Mouse (Mus musculus) WW6 (cell line): ENCODE measurements around the gene Itpk1.

Experiments
- DNase-seq: peaks from one replicate; pipeline ENCODE4 v3.0.0-alpha.2; 2013; ENCODE audit warnings: low read depth, low spot score

Gene Itpk1

DNA sequence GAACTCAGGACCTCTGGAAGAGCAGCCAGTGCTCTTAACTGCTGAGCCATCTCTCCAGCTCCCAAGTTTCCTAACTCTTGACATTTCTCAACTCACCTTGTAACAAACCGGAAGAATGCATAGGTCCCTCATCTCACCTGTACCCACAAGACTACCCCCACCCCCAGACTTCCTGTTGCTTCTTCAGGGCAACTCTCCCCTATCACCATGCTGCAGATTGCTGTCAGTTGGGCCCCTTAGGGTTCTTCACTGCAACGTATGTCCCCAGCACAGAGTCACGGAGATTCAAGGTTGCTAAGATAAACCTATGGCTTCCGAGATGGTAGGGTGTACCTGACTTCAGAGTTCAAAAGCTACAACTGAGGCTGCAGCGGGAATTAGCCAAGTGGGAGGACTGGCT lies 77.2 kb downstream of the Itpk1 start:
- no peak for DNase-seq

DNA sequence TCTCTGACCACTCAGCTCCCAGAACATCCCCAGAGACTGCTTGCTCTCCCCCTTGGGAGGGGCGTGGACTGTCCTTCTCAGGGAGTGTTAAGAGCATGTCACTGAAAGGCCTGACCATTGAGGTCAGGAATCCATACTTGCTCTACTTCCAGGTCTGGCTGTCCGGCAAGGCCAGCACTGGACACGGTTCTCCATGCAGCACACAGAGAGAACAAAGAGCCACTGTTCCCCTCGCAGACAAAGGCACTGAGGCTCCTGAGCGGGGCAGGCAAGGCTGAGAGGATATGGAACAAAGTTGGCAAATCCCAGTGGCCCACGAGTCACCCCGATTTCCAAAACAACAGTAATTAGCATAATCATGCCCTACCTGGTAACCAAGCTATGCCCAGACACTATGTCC lies 77.9 kb downstream of the Itpk1 start:
- no peak for DNase-seq

DNA sequence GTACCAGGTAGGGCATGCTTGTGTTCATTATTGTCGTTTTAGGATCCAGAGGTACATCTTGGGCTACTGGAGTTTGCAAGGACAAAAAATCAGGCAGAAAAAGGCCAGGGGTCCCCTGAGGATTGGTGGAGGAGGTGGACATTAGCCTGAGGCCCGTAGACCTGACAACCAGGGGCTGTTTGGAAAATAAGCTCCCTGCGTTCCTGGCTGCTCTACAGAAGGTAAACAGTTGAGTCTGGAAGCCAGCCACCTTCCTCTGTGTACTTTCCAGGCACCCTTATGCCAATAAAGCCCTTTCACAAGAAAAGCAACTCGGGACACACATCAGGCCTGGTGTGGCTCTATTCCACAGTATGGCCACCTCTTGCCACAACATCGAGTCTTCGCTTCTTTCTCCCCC lies 79.0 kb downstream of the Itpk1 start:
- DNase-seq, result no peak

DNA sequence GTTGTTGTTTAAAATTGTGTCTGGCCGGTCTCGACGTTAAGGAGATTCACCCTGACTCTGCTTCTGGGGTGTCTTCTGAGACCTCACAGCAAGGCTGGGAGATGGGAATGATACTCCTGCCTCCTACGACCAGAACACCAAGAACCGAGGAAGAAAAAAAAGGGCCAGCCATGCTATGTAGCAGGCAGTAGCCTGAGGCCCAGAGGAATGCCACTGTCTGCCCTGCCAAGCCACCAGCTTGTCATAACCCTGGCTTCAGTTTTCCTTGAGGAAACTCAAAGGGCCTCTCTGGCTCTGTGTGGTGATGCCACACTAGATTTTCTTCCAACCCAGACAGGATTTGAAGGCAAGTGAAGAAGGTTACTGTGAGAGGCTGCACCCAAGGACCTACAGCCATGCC lies 79.6 kb downstream of the Itpk1 start:
- DNase-seq, result no peak

DNA sequence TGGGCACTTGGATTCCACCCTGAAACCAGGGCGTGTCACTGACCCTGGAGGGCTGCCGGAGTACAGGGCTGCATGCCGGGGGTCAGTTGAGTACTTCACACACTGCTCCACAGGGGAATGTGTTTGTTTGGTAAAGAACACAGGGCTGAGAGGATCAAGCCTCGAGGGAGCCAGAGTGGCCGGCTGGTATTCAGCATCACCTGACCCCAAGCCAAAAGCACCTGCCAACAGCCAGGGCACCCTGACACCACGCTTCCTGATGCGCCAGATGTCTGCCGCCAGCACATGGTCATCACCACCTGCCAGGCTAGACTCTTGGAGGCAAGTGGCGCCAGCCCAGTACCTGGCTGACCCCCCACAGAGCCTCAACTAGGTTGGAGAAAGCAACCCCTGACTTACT lies 80.9 kb downstream of the Itpk1 start:
- no peak for DNase-seq

DNA sequence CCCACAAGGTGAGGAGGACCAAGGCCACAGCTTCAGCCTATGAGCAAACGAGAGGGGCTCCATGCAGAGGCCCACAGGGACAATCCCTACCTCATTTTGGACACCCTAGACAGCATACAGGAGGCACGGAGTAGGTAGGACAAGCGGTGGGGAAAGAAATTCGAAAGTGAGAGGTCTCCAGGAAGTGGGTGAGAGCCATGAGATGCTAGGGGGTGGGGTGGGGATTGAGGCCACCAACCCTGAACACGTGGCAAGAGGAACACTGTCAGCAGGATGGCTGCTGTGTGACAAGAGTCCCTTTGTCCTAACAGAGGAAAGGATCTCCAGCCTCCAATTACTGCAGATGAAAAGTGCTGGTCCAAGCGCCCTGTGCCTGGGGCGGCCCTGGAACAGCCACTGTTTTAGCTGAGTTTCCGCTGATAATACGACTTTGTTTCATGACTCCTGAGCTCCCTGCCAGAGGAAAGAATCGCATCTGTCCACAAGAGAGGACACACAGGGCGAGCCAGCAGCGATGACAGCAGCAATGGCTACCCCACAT lies 82.4 kb downstream of the Itpk1 start:
- no peak for DNase-seq

DNA sequence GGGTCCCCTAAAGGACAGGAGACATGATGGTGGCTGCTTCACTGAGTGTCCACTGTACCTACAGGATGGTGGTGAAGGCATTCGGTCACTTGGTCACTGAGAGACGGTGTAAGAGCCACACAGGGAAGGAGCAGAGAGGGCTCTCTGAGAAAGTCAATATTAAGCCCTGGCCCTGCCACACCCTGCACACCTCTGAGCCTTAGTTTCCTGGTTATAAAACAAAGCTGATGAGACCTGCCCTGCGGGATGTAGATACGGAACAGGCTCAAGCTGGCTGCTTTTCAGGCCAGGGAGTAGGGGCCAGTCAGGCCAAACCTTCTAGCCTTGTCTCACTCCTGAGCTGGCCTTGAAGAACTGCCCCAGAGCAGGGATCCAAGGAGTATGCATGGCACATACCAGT lies 82.9 kb downstream of the Itpk1 start:
- DNase-seq, result no peak

DNA sequence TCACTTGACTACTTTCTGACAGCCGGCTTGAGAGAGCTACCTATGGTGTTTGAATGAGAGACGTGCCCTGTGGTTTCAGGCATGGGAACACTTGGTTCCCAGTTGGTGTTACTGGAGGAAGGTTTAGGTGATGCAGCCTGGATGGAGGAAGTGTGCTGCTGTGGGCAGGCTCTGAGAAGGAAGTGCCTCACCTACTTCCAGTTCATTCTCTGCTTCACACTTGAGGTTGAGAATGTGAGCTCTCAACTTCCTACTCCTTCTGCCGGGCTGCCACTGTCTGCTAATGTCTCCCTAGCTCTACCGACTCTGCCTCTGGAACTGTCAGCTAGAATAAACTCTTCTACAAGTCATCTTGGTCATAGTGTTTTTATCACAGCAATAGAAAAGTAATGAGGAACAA lies 83.5 kb downstream of the Itpk1 start:
- no peak for DNase-seq

DNA sequence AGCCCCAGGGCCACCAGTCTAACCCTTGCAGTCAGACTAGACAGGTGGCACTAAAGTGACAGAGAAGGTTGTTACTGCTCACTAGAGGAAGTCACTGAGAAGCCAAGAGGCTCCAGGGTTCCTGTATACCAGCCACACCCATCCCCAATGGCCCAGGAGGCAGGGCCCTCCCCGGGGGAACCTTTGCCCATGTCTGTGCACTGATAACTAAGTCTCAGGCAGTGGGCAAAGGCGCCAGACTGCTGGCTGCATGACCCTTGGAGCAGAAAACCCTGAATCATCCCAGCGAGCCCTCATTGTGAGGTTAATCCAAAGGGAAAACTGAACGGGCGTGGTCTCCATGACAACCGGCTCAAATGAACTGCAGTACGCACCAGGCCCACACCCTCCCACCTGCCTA lies 84.8 kb downstream of the Itpk1 start:
- no peak for DNase-seq

DNA sequence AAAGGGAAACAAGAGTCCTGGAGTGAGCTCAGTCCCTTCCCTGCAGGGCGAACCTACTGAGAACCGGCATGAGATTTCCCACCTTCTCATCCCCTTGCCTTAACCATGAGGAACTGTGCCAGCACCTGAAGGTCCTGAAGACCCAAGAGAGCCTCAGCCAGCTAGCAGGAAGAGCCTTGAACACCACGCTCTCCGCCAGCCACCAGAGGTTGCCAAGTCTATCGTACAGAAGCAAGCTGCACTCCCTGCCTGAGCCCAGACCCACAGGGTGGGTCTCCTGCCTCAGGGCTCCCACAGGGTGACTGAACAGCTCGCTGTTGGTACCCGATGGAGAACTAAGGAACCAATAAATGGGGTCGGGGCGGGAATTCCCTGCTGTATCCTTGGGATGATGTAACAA lies 86.6 kb downstream of the Itpk1 start:
- no peak for DNase-seq

DNA sequence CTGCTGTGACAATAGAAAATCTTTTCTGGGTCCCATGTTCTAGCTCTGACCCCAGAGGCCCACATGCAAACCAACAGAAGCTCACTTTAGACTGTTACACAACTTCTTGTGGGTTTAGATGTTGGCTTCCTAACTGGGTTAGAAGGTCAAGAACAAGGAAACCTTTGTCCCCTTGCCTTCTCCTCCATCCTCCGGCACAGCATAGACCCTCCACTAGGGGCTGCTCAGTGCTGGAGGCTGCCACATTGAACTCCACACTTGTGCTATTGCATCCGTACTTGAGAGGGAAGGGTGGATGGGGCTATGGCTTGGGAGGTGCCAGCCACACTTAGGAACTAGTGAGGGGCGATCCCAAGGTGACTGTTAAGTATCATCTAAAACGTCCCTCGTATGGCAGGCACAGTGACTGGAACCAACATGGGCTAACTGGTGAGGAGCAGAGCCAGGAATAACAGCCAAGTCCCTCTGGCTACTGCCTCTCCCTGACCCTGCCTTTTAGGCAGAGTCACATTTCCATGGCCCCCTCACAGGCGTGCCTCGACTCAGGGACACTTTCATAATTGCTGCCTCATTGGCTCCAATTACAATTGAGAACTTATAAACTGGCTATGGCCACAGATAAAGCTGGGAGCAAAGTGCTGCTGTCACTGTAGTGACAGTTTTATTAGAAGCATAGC lies 87.7 kb downstream of the Itpk1 start:
- no peak for DNase-seq

DNA sequence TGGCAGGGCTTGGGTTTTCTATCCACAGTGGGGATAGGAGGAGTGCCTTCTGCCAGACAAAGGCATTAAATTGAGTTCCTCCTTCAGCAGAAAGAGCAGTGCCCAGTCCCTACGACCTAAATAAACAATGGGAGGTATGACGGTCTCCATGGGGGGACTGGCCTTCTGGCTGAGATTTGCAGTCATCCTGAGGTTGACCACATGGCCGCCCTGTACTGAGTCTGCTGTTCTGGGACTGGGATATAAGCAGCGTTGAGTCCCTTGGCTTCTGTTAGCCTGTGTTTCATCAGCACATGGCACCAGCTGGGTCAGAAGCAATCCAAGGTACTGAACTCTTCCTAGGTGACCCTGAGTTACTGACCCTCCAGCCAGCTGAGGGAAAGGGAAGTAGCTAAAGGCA lies 88.5 kb downstream of the Itpk1 start:
- no peak for DNase-seq

DNA sequence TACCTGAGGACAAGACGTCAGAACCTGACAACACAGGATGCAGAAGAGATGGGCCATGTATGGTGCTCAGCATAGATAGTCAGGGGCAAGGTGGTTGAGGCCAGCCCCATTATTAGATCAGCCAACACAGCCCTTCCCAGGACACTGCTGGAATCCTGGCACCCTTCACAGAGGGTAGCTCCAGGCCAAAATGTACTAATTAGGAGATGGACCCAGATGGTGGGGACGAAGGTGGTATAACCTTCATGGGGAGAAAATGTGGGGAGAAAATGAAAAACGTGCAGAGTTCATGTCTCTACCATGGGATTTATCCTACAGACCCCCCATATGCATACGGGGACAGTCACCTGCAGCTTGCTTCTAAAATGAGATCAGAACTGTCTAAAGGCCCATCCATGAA lies 91.3 kb downstream of the Itpk1 start:
- DNase-seq, result no peak

DNA sequence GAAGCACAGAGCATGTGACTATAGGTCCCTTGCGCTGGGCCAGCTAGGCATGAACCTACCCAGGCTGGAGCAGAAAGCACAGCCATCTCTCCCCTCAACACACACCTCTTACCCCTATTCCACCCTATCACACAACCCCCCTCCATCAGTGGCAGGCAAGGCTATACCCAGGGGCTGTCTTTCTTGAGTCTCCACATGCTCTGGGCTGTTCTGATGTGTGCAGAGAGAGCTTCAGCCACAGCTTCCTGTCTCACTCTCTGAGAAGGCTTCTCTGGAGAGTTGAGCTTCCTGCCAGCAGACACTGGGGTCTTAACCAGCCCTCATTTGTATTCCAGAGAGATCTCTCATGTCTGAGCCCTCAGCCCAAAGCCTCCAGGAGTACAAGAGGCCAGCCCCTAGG lies 92.3 kb downstream of the Itpk1 start:
- no peak for DNase-seq

DNA sequence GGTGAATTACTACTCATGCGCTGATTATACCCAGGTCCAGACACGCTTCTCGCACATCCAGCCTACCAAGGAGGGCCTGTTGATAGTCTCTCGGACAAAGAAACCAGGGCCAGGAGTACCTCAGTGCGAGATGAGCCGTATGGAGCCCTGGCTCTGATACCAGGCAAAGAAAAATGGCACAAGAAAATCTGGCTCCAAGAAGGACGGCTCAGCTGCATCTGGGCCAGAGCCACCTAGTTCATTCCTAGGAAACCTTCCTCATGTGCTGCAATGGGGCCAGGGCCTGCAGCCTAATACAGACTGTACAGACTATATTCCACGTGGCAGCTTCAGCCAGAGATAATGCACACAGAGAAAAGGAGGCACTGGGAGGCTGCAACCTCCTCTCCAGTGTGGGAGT lies 93.8 kb downstream of the Itpk1 start:
- DNase-seq, result no peak

DNA sequence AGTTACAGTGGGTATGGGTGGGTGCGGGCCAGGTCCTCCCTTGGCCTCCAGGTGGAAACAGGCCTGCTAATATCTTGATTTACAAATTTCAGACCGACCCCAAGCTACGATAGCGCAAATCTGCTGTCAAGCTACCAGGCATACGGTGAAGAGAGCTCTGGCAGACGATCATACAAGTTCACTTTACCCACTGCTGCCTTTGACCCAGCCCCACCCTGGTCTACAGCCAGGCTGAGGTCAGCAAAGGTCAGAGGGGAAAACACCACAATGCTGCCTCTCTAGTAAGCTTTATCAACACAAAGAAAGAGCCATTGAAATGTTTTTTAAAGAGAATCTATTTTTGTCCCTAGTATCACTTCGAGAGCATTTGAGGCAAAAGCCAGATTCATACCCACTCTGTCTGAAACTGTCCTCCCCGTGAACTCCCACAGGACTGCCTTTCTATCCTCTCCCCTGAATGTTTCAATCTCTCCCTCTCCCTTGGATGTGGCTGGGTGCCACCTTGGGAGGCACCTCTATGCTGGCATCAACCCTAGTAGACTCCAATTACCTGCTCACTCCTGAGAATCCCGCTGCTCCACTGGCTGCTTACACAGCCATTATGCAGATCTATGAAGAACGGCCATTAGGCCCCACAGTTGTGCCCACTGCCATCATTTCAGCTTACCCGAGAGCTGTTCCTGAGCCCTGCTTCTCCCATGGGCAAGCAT lies 96.8 kb downstream of the Itpk1 start:
- no peak for DNase-seq

DNA sequence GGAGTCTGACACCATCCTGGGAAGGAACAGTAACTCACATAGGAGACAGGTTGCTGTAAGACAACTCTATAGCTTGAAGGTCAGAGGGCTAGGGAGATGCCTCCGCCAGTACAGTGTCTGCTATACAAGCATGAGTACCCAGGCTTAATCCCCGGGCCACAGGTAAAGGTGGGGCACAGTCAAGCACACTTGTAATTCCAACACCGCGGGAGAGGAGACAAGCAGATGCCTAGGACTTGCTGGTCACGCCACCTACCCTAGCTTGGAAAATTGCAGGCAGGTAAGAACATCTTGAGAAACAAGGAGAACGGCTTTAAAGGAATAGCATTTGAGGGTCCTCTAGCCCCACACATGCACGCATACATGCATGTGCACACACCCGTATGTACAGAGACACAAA lies 97.7 kb downstream of the Itpk1 start:
- no peak for DNase-seq

DNA sequence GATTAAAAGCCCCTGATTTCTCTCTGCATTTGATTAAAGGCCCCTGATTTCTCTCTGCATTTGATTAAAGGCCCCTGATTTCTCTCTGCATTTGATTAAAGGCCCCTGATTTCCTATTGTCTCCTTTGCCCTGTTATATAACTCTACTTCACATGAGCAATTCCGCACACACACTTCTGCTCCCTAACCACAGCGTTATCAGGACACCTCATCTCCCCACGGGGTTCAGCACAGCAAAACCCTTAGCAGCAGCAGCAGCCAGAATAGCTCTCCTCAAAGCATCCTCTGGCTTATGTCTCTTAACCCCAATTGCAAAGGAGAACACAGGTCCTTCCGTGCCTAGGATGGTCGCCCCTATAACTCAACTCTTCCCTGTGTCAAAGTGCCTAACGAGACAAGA lies 99.1 kb downstream of the Itpk1 start:
- DNase-seq, result no peak

DNA sequence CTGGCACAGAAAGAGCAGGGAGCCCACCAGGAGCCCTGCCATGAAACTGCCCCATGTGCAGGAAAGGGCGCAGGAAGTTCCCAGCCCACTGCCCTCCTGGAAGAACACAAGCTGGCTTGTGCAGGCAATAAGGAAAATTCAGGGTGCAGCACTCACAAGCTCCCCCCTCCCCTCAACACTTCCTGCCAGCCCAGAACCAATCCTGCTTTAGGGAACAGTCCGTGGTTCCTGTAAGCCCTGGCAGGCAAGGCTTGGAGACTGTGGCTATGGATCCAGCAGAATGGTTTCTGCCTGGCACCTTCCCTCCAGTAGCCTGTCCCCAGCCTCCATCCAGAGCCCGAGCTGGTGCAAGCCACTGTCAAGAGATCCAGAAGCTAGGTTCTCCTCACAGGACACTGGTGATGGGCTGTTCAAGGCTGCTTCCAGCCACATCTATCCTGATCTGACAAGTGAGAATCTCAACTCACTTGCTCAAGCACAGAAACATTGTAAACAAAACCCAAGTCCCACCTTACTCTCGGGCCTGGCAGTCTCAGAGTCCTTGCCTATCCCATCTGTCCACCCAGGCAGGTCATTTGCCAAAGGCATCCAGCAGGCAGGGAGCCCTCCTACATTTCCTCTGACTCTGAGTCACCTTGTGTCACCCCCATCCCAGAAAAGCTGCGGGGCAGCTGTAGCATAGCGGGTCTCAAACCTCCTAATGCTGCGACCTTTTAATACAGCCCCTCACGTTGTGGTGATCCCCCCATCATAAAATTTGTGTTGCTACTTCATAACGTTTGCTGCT lies 102.3 kb downstream of the Itpk1 start:
- no peak for DNase-seq

DNA sequence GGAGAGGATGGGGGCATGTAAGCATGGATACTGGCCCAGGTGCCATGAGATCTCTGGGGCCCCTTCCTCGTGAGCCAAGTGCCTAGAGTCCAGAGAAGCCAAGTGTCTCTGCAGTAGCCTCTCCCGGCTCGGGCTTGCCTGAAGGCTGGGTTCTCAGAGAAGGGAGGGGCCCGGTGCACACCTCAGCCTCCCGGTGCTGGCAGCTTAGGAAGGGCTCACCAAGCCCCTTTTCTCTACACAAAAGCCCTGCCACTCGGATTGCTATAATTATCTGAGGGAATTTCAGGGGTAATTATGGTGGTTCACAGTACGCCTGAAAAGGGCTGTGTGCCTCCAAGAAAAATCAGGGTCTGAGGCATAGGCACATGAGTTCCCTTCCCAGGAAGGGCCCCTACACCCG lies 102.9 kb downstream of the Itpk1 start:
- DNase-seq, result no peak

DNA sequence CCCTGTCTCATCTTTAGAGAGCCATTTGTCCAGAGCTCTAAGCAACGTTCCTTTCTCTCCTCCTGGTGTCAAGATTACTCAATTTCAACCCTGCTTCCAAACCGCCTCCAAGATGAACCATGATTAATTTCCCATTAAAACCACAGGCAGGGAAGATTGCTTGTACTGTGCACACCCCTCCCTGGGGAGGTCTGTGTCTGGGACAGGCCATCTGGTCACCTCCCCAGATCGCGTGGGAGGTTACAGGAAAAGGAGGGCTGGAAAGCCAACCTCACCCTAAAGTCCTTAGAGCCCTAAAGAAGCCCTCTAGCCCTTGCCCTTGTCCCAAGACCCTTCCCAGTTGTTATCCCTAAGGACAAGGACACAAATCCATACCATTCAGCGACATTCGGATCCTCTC lies 104.4 kb downstream of the Itpk1 start:
- no peak for DNase-seq

DNA sequence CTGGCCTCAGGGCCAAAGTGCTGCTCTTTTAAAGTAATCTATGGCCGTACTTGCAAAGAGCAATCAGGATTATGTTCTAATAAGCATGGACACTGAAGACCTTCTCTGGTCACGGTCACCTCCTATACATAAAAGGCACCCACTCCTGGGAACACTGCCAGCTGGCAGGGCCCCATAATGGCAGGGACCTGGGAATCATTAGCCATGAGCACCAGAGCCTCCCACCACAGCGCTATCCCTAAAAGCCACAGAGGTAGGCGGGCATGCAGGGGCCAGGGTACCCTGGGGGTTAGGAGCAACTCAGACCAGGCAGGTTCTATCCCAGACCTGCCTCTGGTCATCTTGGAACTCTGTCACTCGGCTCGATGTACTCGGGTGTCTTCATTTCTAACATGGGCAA lies 104.9 kb downstream of the Itpk1 start:
- no peak for DNase-seq

DNA sequence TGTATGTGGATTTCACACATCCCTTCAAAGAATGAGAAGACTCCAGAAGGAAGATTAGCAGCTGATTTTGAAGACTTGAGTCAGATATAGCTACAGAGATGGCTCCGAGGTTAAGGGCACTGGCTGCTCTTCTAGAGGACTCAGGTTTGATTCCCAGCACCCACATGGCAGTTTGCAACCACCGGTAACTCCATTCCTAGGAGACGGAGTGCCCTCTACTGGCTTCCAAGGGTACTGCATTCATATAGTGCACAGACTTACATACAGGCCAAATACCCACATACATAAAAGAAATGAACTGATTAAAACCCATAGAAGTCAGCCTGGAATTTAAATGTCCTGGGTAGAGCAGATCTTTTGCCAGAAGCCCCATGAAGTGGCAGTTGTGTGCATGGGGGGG lies 106.2 kb downstream of the Itpk1 start:
- no peak for DNase-seq
